Mouse (Mus musculus): ENCODE measurements around the gene Olfr722. TPM values are rescaled to one million over a fixed set of nuclear protein-coding genes. Genes with fewer than 3 reads are reported as not detected.

The Olfr722 gene
- polyA plus RNA-seq (2014; fragmentation: Illumina TruSeq; extraction: RNeasy Lipid Tissue Mini Kit (QIAGEN cat#74804); ENCODE audit: low read depth, low replicate concordance): not detected

DNA sequence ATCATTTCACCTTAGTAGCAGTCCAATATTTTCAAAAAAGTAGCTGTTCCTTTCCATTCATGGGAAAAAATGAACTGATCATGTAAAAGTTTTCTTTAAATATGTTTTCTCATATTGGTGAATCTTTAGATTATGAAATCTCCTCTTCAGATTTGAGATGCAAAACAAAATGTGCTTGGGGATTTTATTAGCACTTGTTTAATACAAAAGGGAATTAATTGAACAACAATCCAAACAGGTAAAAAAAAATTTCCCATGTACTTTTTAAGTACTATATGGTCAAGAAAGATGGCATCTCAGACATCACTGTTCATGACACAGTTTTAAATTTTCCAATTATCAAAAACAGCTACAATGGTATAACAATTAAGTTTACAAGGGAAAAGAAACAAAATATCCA, at the start of gene Olfr722:
Olfr722 (minus strand) TSS at position 101 of the 400 bp plus-strand sequence.

DNA sequence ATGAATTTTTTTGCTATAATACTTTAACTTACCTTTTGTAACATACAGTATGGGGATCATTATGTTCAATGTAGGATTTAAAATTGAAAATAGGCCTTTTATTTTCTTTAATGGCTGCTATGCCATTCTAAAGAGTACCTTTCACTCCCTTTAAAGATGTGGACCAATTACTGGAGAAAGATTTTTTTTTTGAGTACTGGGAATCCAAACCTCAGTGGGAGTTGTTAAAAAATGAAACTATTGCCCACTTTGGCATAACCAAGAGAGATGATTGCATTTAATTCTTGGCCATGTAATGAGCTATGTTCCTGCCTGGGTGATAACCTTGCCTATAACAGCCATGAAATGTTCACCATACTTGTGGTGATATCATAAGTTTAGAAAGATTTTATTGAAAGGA, 29.9 kb upstream of the Olfr722 start, which contains the start of gene Olfr723:
Olfr723 (minus strand) TSS at position 101 of the 400 bp plus-strand sequence.

Other genes with a start within 250 kb of the Olfr722 start
- gene Armh4, start 118.6 kb downstream of the Olfr722 start, polyA plus RNA-seq (2014; fragmentation: Illumina TruSeq; extraction: RNeasy Lipid Tissue Mini Kit (QIAGEN cat#74804); ENCODE audit: low read depth, low replicate concordance): 13.3 TPM
- gene Olfr723, start 29.8 kb upstream of the Olfr722 start, polyA plus RNA-seq (2014; fragmentation: Illumina TruSeq; extraction: RNeasy Lipid Tissue Mini Kit (QIAGEN cat#74804); ENCODE audit: low read depth, low replicate concordance): not detected
- not detected for gene Olfr724, start 61.3 kb upstream of the Olfr722 start, polyA plus RNA-seq (2014; fragmentation: Illumina TruSeq; extraction: RNeasy Lipid Tissue Mini Kit (QIAGEN cat#74804); ENCODE audit: low read depth, low replicate concordance)
- not detected for gene Olfr725, start 138.4 kb upstream of the Olfr722 start, polyA plus RNA-seq (2014; fragmentation: Illumina TruSeq; extraction: RNeasy Lipid Tissue Mini Kit (QIAGEN cat#74804); ENCODE audit: low read depth, low replicate concordance)
- not detected for gene Olfr726, start 189.0 kb upstream of the Olfr722 start, polyA plus RNA-seq (2014; fragmentation: Illumina TruSeq; extraction: RNeasy Lipid Tissue Mini Kit (QIAGEN cat#74804); ENCODE audit: low read depth, low replicate concordance)
- not detected for gene Olfr727, start 221.2 kb upstream of the Olfr722 start, polyA plus RNA-seq (2014; fragmentation: Illumina TruSeq; extraction: RNeasy Lipid Tissue Mini Kit (QIAGEN cat#74804); ENCODE audit: low read depth, low replicate concordance)
- not detected for gene Olfr728, start 240.7 kb upstream of the Olfr722 start, polyA plus RNA-seq (2014; fragmentation: Illumina TruSeq; extraction: RNeasy Lipid Tissue Mini Kit (QIAGEN cat#74804); ENCODE audit: low read depth, low replicate concordance)